Mouse (Mus musculus) olfactory bulb, adult 2 months (tissue): ENCODE measurements around the gene Plpp1.

Experiments
- CTCF ChIP-seq: fragments of 200-500 bp; IDR thresholded peaks from 2 replicates; pipeline ENCODE4 v1.5.1; 2012; ENCODE audit warnings: low read depth, mild to moderate bottlenecking, low read length, moderate library complexity; ENCODE audit not compliant: insufficient read depth
- POLR2A ChIP-seq: fragments of 200-500 bp; IDR thresholded peaks from 2 replicates; pipeline ENCODE4 v1.6.1; 2012; ENCODE audit warnings: mild to moderate bottlenecking, low read depth, low read length, moderate library complexity; ENCODE audit not compliant: insufficient read depth

DNA sequence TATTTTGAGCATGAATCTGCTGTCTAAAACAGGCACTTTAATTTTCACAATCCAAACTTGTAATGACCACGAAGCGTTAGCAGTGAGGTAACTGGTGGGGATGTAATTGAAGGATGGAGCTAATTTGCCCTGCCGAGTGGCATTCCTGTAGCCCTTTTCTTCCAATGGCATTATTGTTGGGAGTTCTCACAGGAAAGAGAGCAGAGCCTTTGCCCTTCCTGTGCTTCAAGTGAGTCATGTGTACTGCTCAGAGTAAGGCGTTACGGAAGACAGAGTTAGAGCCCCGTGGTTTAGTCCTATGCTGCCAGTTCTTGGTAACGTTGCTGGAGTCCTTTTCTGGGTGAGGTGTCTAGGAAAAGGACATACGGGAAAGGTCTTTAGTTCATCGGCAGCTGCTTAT, 10.2 kb downstream of the Plpp1 start:
- TF ChIP-seq POLR2A (no peak), CTCF (no peak)
